Mouse (Mus musculus) liver, postnatal 0 days (tissue): ENCODE data around the gene B830017H08Rik.

Experiments
- CTCF ChIP-seq: sonication (generic); IDR thresholded peaks from 2 replicates; pipeline ENCODE4 v1.5.1; 2016; ENCODE audit warnings: antibody characterized with exemption, low read depth
- EP300 ChIP-seq: IDR thresholded peaks from 2 replicates; pipeline ENCODE4 v1.6.1; 2016; ENCODE audit warnings: antibody characterized with exemption, low read depth, mild to moderate bottlenecking

- TF ChIP-seq EP300 (no peak), CTCF (no peak)
These were observed at the start of gene B830017H08Rik for GRCm38 (mm10) chr16:17832821-17833220.
